Mouse (Mus musculus): ENCODE measurements at regions not wholly inside any gene's neighbourhood (a gene's known extent, or its start where the extent isn't known, plus 50 kb on each side); places are given as distances from the start of the nearest gene placed in this dataset.

DNA sequence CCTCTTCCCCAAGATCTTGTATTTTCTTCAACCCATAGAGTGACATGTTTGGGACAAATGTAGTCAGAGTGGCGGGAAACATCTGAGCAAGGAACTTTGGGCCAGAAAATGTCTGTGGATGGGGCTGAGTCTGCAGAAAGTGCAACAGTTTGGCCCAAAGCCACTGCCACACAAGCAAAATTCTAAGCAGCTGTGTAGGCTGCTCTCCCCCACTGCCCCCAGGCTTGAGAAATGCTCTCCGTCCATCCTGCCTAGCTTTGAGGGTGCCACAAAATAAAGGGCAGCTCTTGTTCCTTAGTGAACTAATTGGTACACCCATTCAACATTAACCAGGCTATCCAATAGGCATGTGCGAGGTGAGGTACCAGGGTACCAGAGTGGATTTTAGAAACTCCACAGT lies 205.2 kb upstream of the Kbtbd8 start:
- 66% methylated on average over 3 of the region's 3 CpGs for WGBS
- no peak overlapping the region for H3K4me3 ChIP-seq (ENCODE audit: low read depth, low read length)
- no peak for DNase-seq (ENCODE audit: low spot score)
- H3K27ac ChIP-seq (ENCODE audit: low read depth, low read length) = no peak overlapping the region
- H3K9me3 ChIP-seq (ENCODE audit: control insufficient read depth, low read length) = no peaks in the 10 kb centered on the region
- H3K36me3 ChIP-seq (ENCODE audit: control insufficient read depth, insufficient read depth, low read length) = no peaks in the 10 kb centered on the region
- H3K4me1 ChIP-seq (replicated peaks; ENCODE audit: control insufficient read depth, insufficient read depth, low read length) = no peaks in the 10 kb centered on the region
- no peak overlapping the region for H3K9ac ChIP-seq (ENCODE audit: low read length)
- H3K27me3 ChIP-seq (ENCODE audit: control insufficient read depth, insufficient read depth, low read length) = no peaks in the 10 kb centered on the region
- no peak for ATAC-seq (replicated peaks; ENCODE audit: low FRiP score)
- no peak overlapping the region for H3K4me2 ChIP-seq (ENCODE audit: low read depth, low read length, severe bottlenecking)

DNA sequence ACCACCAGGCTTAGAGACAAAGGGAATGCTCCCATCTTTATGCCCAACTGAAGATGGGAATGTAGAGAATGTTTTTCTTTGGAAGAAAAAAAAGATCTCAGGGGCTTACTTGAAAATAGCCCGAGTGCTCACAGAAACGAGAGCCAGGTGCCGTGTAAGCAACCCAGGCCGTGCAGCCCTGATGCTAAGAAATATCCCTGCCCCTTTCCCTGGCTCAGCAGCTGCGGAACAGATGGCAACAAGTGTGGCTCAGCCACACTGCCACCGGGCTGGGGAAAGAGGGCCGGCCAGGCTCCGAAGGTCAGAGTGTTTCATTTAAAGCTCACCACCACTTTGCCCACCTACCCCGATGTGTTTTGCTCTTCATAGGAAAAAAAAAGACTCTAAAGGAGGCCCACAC lies 205.7 kb upstream of the Kbtbd8 start:
- peak; percentile 53 for DNase-seq (ENCODE audit: low spot score)
- Histone ChIP-seq H3K9ac (ENCODE audit: low read length) (no peak overlapping the region), H3K36me3 (ENCODE audit: control insufficient read depth, insufficient read depth, low read length) (no peaks in the 10 kb centered on the region), H3K4me1 (replicated peaks; ENCODE audit: control insufficient read depth, insufficient read depth, low read length) (no peaks in the 10 kb centered on the region), H3K9me3 (ENCODE audit: control insufficient read depth, low read length) (no peaks in the 10 kb centered on the region), H3K27ac (ENCODE audit: low read depth, low read length) (no peak overlapping the region), H3K4me3 (ENCODE audit: low read depth, low read length) (no peak overlapping the region), H3K4me2 (ENCODE audit: low read depth, low read length, severe bottlenecking) (no peak overlapping the region), H3K27me3 (ENCODE audit: control insufficient read depth, insufficient read depth, low read length) (no peaks in the 10 kb centered on the region)
- 62% methylated on average over 9 of the region's 9 CpGs for WGBS
- ATAC-seq (replicated peaks; ENCODE audit: low FRiP score) = no peak

DNA sequence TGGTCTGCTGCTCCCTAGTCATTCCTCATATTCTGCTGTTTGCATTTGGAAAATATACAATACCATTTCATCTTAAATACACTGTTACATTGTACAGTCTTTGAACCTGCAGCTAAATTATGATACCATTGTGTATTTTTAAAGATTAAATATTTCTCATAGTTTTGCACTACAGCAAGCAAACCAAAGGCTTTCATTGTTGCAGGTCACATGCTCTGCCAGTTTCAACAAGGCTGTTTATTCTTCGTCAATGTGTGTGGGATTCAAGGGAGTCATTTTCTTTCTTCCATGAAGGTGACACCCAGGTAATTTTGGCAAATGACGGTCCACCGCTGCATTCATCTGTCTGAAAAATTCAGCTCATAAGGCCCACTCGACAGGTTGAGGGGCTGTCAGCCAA lies 200.9 kb upstream of the Lrig1 start:
- Histone ChIP-seq H3K27me3 (ENCODE audit: control insufficient read depth, insufficient read depth, low read length) (no peaks in the 10 kb centered on the region), H3K36me3 (ENCODE audit: control insufficient read depth, insufficient read depth, low read length) (no peaks in the 10 kb centered on the region), H3K9me3 (ENCODE audit: control insufficient read depth, low read length) (no peaks in the 10 kb centered on the region), H3K4me1 (replicated peaks; ENCODE audit: control insufficient read depth, insufficient read depth, low read length) (no peaks in the 10 kb centered on the region), H3K4me3 (ENCODE audit: low read depth, low read length) (no peak overlapping the region), H3K9ac (ENCODE audit: low read length) (no peak overlapping the region), H3K4me2 (ENCODE audit: low read depth, low read length, severe bottlenecking) (no peak overlapping the region), H3K27ac (ENCODE audit: low read depth, low read length) (no peak overlapping the region)
- ATAC-seq (replicated peaks; ENCODE audit: low FRiP score) = no peak
- no peak for DNase-seq (ENCODE audit: low spot score)
- 88% methylated on average over 4 of the region's 4 CpGs for WGBS

DNA sequence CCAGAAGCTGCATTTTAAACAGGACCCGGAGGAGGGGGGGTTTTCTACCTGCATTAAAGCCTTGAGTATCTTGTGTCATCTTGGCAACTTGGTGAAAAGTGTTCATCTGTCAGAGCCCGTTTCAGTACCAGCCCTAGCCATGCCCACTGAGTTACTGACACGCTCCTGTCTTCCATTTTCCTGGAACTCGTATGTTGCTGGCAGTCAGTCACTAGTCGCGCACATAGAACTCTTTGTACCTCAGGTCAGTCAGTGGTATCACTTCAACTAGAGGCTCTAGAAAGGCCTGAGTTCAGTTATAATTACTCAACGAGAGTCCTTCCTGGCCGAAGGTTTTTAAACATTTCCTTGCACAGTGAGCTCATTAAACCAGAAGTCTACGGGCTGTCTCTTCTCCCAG lies 198.9 kb upstream of the Lrig1 start:
- WGBS = 74% methylated on average over 9 of the region's 9 CpGs
- no peak overlapping the region for H3K27ac ChIP-seq (ENCODE audit: low read depth, low read length)

DNA sequence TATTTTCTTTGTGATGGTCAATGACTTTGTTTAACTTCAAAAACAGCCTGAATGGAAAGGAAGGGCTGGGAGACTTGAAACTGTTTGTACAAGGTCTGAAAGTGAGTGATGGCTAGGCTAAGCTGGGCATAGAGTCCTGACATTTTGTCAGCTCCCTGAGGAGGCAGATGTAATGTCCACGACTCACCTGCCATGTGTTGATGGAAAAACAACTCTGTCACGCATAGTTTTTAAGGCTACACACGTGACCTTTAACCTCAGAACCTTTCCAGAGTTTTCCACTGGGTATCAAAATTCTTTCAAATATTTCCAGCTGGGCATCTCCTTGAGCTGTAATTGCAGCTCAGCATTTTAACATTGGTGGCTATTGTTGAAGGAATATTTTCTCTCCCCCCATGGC lies 190.2 kb upstream of the Lrig1 start:
- Histone ChIP-seq H3K36me3 (ENCODE audit: control insufficient read depth, insufficient read depth, low read length) (no peaks in the 10 kb centered on the region), H3K27ac (ENCODE audit: low read depth, low read length) (no peak overlapping the region), H3K9me3 (ENCODE audit: control insufficient read depth, low read length) (no peaks in the 10 kb centered on the region), H3K4me3 (ENCODE audit: low read depth, low read length) (no peak overlapping the region), H3K4me1 (replicated peaks; ENCODE audit: control insufficient read depth, insufficient read depth, low read length) (no peaks in the 10 kb centered on the region), H3K9ac (ENCODE audit: low read length) (no peak overlapping the region), H3K27me3 (ENCODE audit: control insufficient read depth, insufficient read depth, low read length) (no peaks in the 10 kb centered on the region), H3K4me2 (ENCODE audit: low read depth, low read length, severe bottlenecking) (no peak overlapping the region)
- DNase-seq (ENCODE audit: low spot score) = no peak
- ATAC-seq (replicated peaks; ENCODE audit: low FRiP score) = no peak
- 77% methylated on average over 3 of the region's 3 CpGs for WGBS

More for the DNA sequence above, 198.9 kb upstream of the Lrig1 start:
- ATAC-seq (replicated peaks; ENCODE audit: low FRiP score) (no peak), DNase-seq (ENCODE audit: low spot score) (no peak)
- no peak overlapping the region for H3K4me2 ChIP-seq (ENCODE audit: low read depth, low read length, severe bottlenecking)
- H3K4me3 ChIP-seq (ENCODE audit: low read depth, low read length) = no peak overlapping the region
- H3K9ac ChIP-seq (ENCODE audit: low read length) = no peak overlapping the region
- no peaks in the 10 kb centered on the region for H3K4me1 ChIP-seq (replicated peaks; ENCODE audit: control insufficient read depth, insufficient read depth, low read length)
- H3K9me3 ChIP-seq (ENCODE audit: control insufficient read depth, low read length) = no peaks in the 10 kb centered on the region
- no peaks in the 10 kb centered on the region for H3K36me3 ChIP-seq (ENCODE audit: control insufficient read depth, insufficient read depth, low read length)
- no peaks in the 10 kb centered on the region for H3K27me3 ChIP-seq (ENCODE audit: control insufficient read depth, insufficient read depth, low read length)

DNA sequence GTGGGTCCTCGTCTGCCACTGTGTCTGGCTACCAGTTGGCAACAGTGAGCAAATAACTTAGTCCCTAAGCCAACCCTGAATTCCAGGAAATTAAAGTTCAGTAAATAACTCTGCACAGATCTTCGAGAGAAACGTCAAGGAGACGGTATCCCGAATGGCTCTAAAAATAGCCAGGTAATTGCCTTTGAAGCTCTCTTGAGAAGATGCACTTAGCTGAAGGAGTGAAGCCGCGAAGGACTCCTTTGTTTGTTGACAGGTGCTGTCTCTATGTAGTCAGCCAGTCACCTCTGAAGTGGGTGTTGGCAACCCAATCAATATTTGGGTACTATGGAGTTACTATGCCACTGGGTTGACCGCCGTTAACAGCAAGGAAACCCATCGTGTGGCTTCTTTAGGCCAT lies 189.3 kb upstream of the Lrig1 start:
- no peak for ATAC-seq (replicated peaks; ENCODE audit: low FRiP score)
- no peak overlapping the region for H3K27ac ChIP-seq (ENCODE audit: low read depth, low read length)
- H3K9me3 ChIP-seq (ENCODE audit: control insufficient read depth, low read length) = no peaks in the 10 kb centered on the region
- H3K4me1 ChIP-seq (replicated peaks; ENCODE audit: control insufficient read depth, insufficient read depth, low read length) = no peaks in the 10 kb centered on the region
- 91% methylated on average over 10 of the region's 10 CpGs for WGBS
- H3K27me3 ChIP-seq (ENCODE audit: control insufficient read depth, insufficient read depth, low read length) = no peaks in the 10 kb centered on the region
- no peak overlapping the region for H3K4me3 ChIP-seq (ENCODE audit: low read depth, low read length)
- no peaks in the 10 kb centered on the region for H3K36me3 ChIP-seq (ENCODE audit: control insufficient read depth, insufficient read depth, low read length)
- H3K4me2 ChIP-seq (ENCODE audit: low read depth, low read length, severe bottlenecking) = no peak overlapping the region
- no peak overlapping the region for H3K9ac ChIP-seq (ENCODE audit: low read length)
- DNase-seq (ENCODE audit: low spot score) = no peak

DNA sequence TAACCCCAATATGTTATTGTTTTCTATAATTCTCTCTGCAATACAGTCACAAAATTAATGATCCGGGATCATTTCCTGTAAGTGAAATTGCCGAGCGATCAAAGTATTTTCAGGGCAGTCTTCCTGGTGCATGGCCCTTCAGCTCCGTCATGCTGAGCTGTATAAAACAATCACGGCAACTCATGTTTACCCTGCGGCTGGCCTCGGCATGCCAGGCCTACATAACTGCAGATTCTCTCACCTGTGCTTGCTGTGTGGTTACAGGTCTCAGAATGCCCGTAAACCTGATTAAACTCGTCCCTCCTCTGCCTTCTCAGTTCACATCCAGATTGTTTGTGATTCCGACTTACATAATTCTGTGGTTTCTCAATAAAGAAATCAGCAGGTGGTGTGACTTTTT lies 181.2 kb upstream of the Lrig1 start:
- no peak for DNase-seq (ENCODE audit: low spot score)
- no peak for ATAC-seq (replicated peaks; ENCODE audit: low FRiP score)
- WGBS = 85% methylated on average over 10 of the region's 10 CpGs
- H3K9me3 ChIP-seq (ENCODE audit: control insufficient read depth, low read length) = no peaks in the 10 kb centered on the region
- no peaks in the 10 kb centered on the region for H3K4me1 ChIP-seq (replicated peaks; ENCODE audit: control insufficient read depth, insufficient read depth, low read length)
- no peaks in the 10 kb centered on the region for H3K27me3 ChIP-seq (ENCODE audit: control insufficient read depth, insufficient read depth, low read length)
- H3K36me3 ChIP-seq (ENCODE audit: control insufficient read depth, insufficient read depth, low read length) = no peaks in the 10 kb centered on the region
- no peak overlapping the region for H3K4me2 ChIP-seq (ENCODE audit: low read depth, low read length, severe bottlenecking)
- no peak overlapping the region for H3K27ac ChIP-seq (ENCODE audit: low read depth, low read length)
- H3K9ac ChIP-seq (ENCODE audit: low read length) = no peak overlapping the region
- no peak overlapping the region for H3K4me3 ChIP-seq (ENCODE audit: low read depth, low read length)

DNA sequence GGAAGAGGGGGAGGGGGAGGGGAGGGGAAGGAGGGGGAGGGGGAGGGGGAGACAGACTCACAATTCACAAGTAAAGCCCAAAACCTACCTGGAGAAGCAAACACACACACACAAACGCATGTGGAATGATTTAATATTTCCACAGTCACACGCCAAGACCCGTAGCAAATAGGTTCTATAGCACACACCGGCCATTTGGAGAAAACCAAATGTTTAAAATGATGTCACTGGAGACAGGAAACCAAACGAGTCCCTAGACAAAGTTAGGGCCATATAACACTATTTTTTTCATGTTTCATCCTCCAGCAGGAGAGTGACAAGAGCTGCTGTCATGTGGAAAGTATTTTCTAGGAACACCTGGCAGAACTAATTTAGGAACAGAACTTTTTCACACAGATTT lies 175.9 kb upstream of the Lrig1 start:
- Histone ChIP-seq H3K4me3 (ENCODE audit: low read depth, low read length) (no peak overlapping the region), H3K27ac (ENCODE audit: low read depth, low read length) (no peak overlapping the region), H3K4me1 (replicated peaks; ENCODE audit: control insufficient read depth, insufficient read depth, low read length) (no peaks in the 10 kb centered on the region), H3K27me3 (ENCODE audit: control insufficient read depth, insufficient read depth, low read length) (no peaks in the 10 kb centered on the region), H3K4me2 (ENCODE audit: low read depth, low read length, severe bottlenecking) (no peak overlapping the region), H3K9ac (ENCODE audit: low read length) (no peak overlapping the region), H3K9me3 (ENCODE audit: control insufficient read depth, low read length) (no peaks in the 10 kb centered on the region), H3K36me3 (ENCODE audit: control insufficient read depth, insufficient read depth, low read length) (no peaks in the 10 kb centered on the region)
- DNase-seq (ENCODE audit: low spot score) = no peak
- no peak for ATAC-seq (replicated peaks; ENCODE audit: low FRiP score)
- WGBS = 81% methylated on average over 5 of the region's 5 CpGs

DNA sequence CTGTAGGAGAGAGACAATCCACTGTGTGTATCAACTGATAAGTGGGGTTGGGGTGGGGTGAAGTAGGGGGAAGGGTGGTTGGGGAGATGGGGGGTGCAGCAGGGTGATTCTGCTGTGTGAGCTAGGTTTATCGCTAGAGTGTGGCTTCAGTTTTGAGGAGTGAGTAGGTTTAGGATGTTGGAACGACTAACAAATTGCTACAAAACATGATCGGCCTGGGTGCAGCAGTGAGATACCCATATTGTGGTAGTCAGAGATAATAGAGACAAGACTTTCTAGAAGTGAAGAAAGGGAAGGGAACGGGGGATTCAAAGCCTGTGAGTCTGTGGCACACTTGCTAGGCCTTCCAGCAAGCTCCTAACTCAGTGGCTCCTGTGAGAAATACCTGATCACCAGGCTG lies 175.1 kb upstream of the Lrig1 start:
- H3K9me3 ChIP-seq (ENCODE audit: control insufficient read depth, low read length) = no peaks in the 10 kb centered on the region
- no peak overlapping the region for H3K9ac ChIP-seq (ENCODE audit: low read length)
- no peak overlapping the region for H3K27ac ChIP-seq (ENCODE audit: low read depth, low read length)
- no peak for ATAC-seq (replicated peaks; ENCODE audit: low FRiP score)
- DNase-seq (ENCODE audit: low spot score) = no peak
- H3K4me2 ChIP-seq (ENCODE audit: low read depth, low read length, severe bottlenecking) = no peak overlapping the region
- no peaks in the 10 kb centered on the region for H3K36me3 ChIP-seq (ENCODE audit: control insufficient read depth, insufficient read depth, low read length)
- WGBS = 84% methylated on average over 4 of the region's 4 CpGs
- no peaks in the 10 kb centered on the region for H3K27me3 ChIP-seq (ENCODE audit: control insufficient read depth, insufficient read depth, low read length)
- no peak overlapping the region for H3K4me3 ChIP-seq (ENCODE audit: low read depth, low read length)
- no peaks in the 10 kb centered on the region for H3K4me1 ChIP-seq (replicated peaks; ENCODE audit: control insufficient read depth, insufficient read depth, low read length)
